Mouse (Mus musculus): ENCODE results near the gene Robo1. TPM values are rescaled to one million over a fixed set of nuclear protein-coding genes. Genes with fewer than 3 reads are reported as not detected.

Robo1 gene
- polyA plus RNA-seq, 1 experiment from 2014 or later = 20.6 TPM

- Histone ChIP-seq H3K4me3 (ENCODE audit: low read depth, low read length) (no peak overlapping the region), H3K27ac (ENCODE audit: low read depth, low read length) (no peak overlapping the region), H3K36me3 (ENCODE audit: control insufficient read depth, insufficient read depth, low read length) (no peaks in the 10 kb centered on the region), H3K4me1 (ENCODE audit: control insufficient read depth, insufficient read depth, low read length) (no peaks in the 10 kb centered on the region; the same call in 1 of the 2 replicates), H3K9ac (ENCODE audit: low read depth, low read length) (no peak overlapping the region), H3K4me2 (no peak overlapping the region), H3K9me3 (replicated peaks; ENCODE audit: control insufficient read depth, low read length) (no peaks in the 10 kb centered on the region), H3K27me3 (ENCODE audit: control insufficient read depth, insufficient read depth, low read length) (no peaks in the 10 kb centered on the region)
- ATAC-seq (replicated peaks; ENCODE audit: insufficient number of reproducible peaks, low FRiP score, low TSS enrichment) = no peak
- 63% methylated on average over 5 of the region's 5 CpGs for WGBS (ENCODE audit: insufficient replicate concordance)
Observed at GRCm38 (mm10) chr16:72705851-72706250, 397.7 kb downstream of the Robo1 start.

GRCm38 (mm10) chr16:72708526-72708925 is 400.4 kb downstream of the Robo1 start:
- Histone ChIP-seq H3K4me1 (ENCODE audit: control insufficient read depth, insufficient read depth, low read length) (no peaks in the 10 kb centered on the region; the same call in 1 of the 2 replicates), H3K4me2 (no peak overlapping the region), H3K4me3 (ENCODE audit: low read depth, low read length) (no peak overlapping the region), H3K27me3 (ENCODE audit: control insufficient read depth, insufficient read depth, low read length) (no peaks in the 10 kb centered on the region), H3K9ac (ENCODE audit: low read depth, low read length) (no peak overlapping the region), H3K36me3 (ENCODE audit: control insufficient read depth, insufficient read depth, low read length) (no peaks in the 10 kb centered on the region), H3K9me3 (replicated peaks; ENCODE audit: control insufficient read depth, low read length) (no peaks in the 10 kb centered on the region), H3K27ac (ENCODE audit: low read depth, low read length) (no peak overlapping the region)
- WGBS (ENCODE audit: insufficient replicate concordance) = 77% methylated on average over 2 of the region's 2 CpGs
- no peak for ATAC-seq (replicated peaks; ENCODE audit: insufficient number of reproducible peaks, low FRiP score, low TSS enrichment)

- ATAC-seq (replicated peaks; ENCODE audit: insufficient number of reproducible peaks, low FRiP score, low TSS enrichment) = no peak
- Histone ChIP-seq H3K36me3 (ENCODE audit: control insufficient read depth, insufficient read depth, low read length) (no peaks in the 10 kb centered on the region), H3K27me3 (ENCODE audit: control insufficient read depth, insufficient read depth, low read length) (no peaks in the 10 kb centered on the region), H3K4me2 (no peak overlapping the region), H3K4me3 (ENCODE audit: low read depth, low read length) (no peak overlapping the region), H3K4me1 (ENCODE audit: control insufficient read depth, insufficient read depth, low read length) (peaks cover 11% of the 10 kb centered on the region; the same call in 1 of the 2 replicates), H3K9me3 (replicated peaks; ENCODE audit: control insufficient read depth, low read length) (no peaks in the 10 kb centered on the region), H3K9ac (ENCODE audit: low read depth, low read length) (no peak overlapping the region), H3K27ac (ENCODE audit: low read depth, low read length) (no peak overlapping the region)
- 60% methylated on average over 9 of the region's 9 CpGs for WGBS (ENCODE audit: insufficient replicate concordance)
Observed at GRCm38 (mm10) chr16:72717118-72717802, 409.2 kb downstream of the Robo1 start.

GRCm38 (mm10) chr16:72719063-72719462 is 411.0 kb downstream of the Robo1 start:
- 87% methylated on average over 4 of the region's 4 CpGs for WGBS (ENCODE audit: insufficient replicate concordance)
- no peak overlapping the region for H3K4me3 ChIP-seq (ENCODE audit: low read depth, low read length)
- H3K4me1 ChIP-seq (ENCODE audit: control insufficient read depth, insufficient read depth, low read length) = peaks cover 11% of the 10 kb centered on the region; the same call in 1 of the 2 replicates
- H3K27me3 ChIP-seq (ENCODE audit: control insufficient read depth, insufficient read depth, low read length) = no peaks in the 10 kb centered on the region
- no peak overlapping the region for H3K9ac ChIP-seq (ENCODE audit: low read depth, low read length)
- no peaks in the 10 kb centered on the region for H3K36me3 ChIP-seq (ENCODE audit: control insufficient read depth, insufficient read depth, low read length)
- no peaks in the 10 kb centered on the region for H3K9me3 ChIP-seq (replicated peaks; ENCODE audit: control insufficient read depth, low read length)
- ATAC-seq (replicated peaks; ENCODE audit: insufficient number of reproducible peaks, low FRiP score, low TSS enrichment) = no peak
- H3K4me2 ChIP-seq = no peak overlapping the region
- no peak overlapping the region for H3K27ac ChIP-seq (ENCODE audit: low read depth, low read length)

GRCm38 (mm10) chr16:72720979-72721378 is 412.9 kb downstream of the Robo1 start:
- 33% methylated on average over 4 of the region's 4 CpGs for WGBS (ENCODE audit: insufficient replicate concordance)
- Histone ChIP-seq H3K4me3 (ENCODE audit: low read depth, low read length) (no peak overlapping the region), H3K27me3 (ENCODE audit: control insufficient read depth, insufficient read depth, low read length) (no peaks in the 10 kb centered on the region), H3K4me2 (no peak overlapping the region), H3K9ac (ENCODE audit: low read depth, low read length) (no peak overlapping the region), H3K9me3 (replicated peaks; ENCODE audit: control insufficient read depth, low read length) (no peaks in the 10 kb centered on the region), H3K4me1 (ENCODE audit: control insufficient read depth, insufficient read depth, low read length) (peaks cover 11% of the 10 kb centered on the region; the same call in 1 of the 2 replicates), H3K27ac (ENCODE audit: low read depth, low read length) (peak overlapping the region; percentile 50; the same call in 1 of the 2 replicates), H3K36me3 (ENCODE audit: control insufficient read depth, insufficient read depth, low read length) (no peaks in the 10 kb centered on the region)
- ATAC-seq (replicated peaks; ENCODE audit: insufficient number of reproducible peaks, low FRiP score, low TSS enrichment) = no peak; the same call in 1 of the 2 replicates

GRCm38 (mm10) chr16:72721713-72722481 is 413.8 kb downstream of the Robo1 start:
- peak overlapping the region; percentile 62 for H3K27ac ChIP-seq (ENCODE audit: low read depth, low read length)

GRCm38 (mm10) chr16:72734234-72734633 is 426.1 kb downstream of the Robo1 start:
- ATAC-seq (replicated peaks; ENCODE audit: insufficient number of reproducible peaks, low FRiP score, low TSS enrichment) = no peak
- H3K27me3 ChIP-seq (ENCODE audit: control insufficient read depth, insufficient read depth, low read length) = no peaks in the 10 kb centered on the region
- H3K4me3 ChIP-seq (ENCODE audit: low read depth, low read length) = no peak overlapping the region
- no peak overlapping the region for H3K9ac ChIP-seq (ENCODE audit: low read depth, low read length)
- no peaks in the 10 kb centered on the region for H3K9me3 ChIP-seq (replicated peaks; ENCODE audit: control insufficient read depth, low read length)
- 84% methylated on average over 5 of the region's 5 CpGs for WGBS (ENCODE audit: insufficient replicate concordance)
- no peak overlapping the region for H3K4me2 ChIP-seq
- no peaks in the 10 kb centered on the region for H3K4me1 ChIP-seq (ENCODE audit: control insufficient read depth, insufficient read depth, low read length)
- H3K27ac ChIP-seq (ENCODE audit: low read depth, low read length) = no peak overlapping the region
- H3K36me3 ChIP-seq (ENCODE audit: control insufficient read depth, insufficient read depth, low read length) = no peaks in the 10 kb centered on the region

More at GRCm38 (mm10) chr16:72721713-72722481, 413.8 kb downstream of the Robo1 start:
- Histone ChIP-seq H3K4me1 (ENCODE audit: control insufficient read depth, insufficient read depth, low read length) (peaks cover 11% of the 10 kb centered on the region; the same call in 1 of the 2 replicates), H3K27me3 (ENCODE audit: control insufficient read depth, insufficient read depth, low read length) (no peaks in the 10 kb centered on the region), H3K9me3 (replicated peaks; ENCODE audit: control insufficient read depth, low read length) (no peaks in the 10 kb centered on the region), H3K36me3 (ENCODE audit: control insufficient read depth, insufficient read depth, low read length) (no peaks in the 10 kb centered on the region), H3K9ac (ENCODE audit: low read depth, low read length) (0 out of 2 replicates have a peak overlapping the region, but pooled peaks have one; percentile 2), H3K4me2 (0 out of 2 replicates have a peak overlapping the region, but pooled peaks have one; percentile 8), H3K4me3 (ENCODE audit: low read depth, low read length) (no peak overlapping the region)
- WGBS (ENCODE audit: insufficient replicate concordance) = 52% methylated on average over 14 of the region's 14 CpGs
- no peak for ATAC-seq (replicated peaks; ENCODE audit: insufficient number of reproducible peaks, low FRiP score, low TSS enrichment)

- no peak overlapping the region for H3K4me2 ChIP-seq
Observed at GRCm38 (mm10) chr16:72735175-72735574, 427.1 kb downstream of the Robo1 start.

More at GRCm38 (mm10) chr16:72735175-72735574, 427.1 kb downstream of the Robo1 start:
- WGBS (ENCODE audit: insufficient replicate concordance) = 63% methylated on average over 11 of the region's 11 CpGs
- no peak for ATAC-seq (replicated peaks; ENCODE audit: insufficient number of reproducible peaks, low FRiP score, low TSS enrichment)
- no peaks in the 10 kb centered on the region for H3K4me1 ChIP-seq (ENCODE audit: control insufficient read depth, insufficient read depth, low read length)
- H3K36me3 ChIP-seq (ENCODE audit: control insufficient read depth, insufficient read depth, low read length) = no peaks in the 10 kb centered on the region
- H3K27me3 ChIP-seq (ENCODE audit: control insufficient read depth, insufficient read depth, low read length) = no peaks in the 10 kb centered on the region
- no peak overlapping the region for H3K9ac ChIP-seq (ENCODE audit: low read depth, low read length)
- no peak overlapping the region for H3K4me3 ChIP-seq (ENCODE audit: low read depth, low read length)
- H3K27ac ChIP-seq (ENCODE audit: low read depth, low read length) = no peak overlapping the region
- H3K9me3 ChIP-seq (replicated peaks; ENCODE audit: control insufficient read depth, low read length) = no peaks in the 10 kb centered on the region

Measured in heart, embryonic 11.5 days (tissue).